Mouse (Mus musculus) olfactory bulb, adult 2 months (tissue): ENCODE measurements around the gene Ppm1n. TPM values are rescaled to one million over a fixed set of nuclear protein-coding genes. Genes with fewer than 3 reads are reported as not detected.
A peak's percentile ranks its signal among the peaks of the same experiment; 100 is the strongest.

Experiments
- H3K27ac ChIP-seq: fragments of 200-500 bp; 2 replicates; pipeline ENCODE4 v1.5.1; 2012; ENCODE audit warnings: low read depth, low read length; ENCODE audit not compliant: insufficient read depth
- H3K4me1 ChIP-seq: fragments of 200-500 bp; 2 replicates; pipeline ENCODE4 v1.6.1; 2012; ENCODE audit warnings: low read length; ENCODE audit not compliant: control insufficient read depth, insufficient read depth
- H3K4me3 ChIP-seq: fragments of 200-500 bp; 2 replicates; pipeline ENCODE4 v1.5.1; 2012; ENCODE audit warnings: mild to moderate bottlenecking, low read depth, low read length, moderate library complexity; ENCODE audit not compliant: insufficient read depth
- CTCF ChIP-seq: fragments of 200-500 bp; IDR thresholded peaks from 2 replicates; pipeline ENCODE4 v1.5.1; 2012; ENCODE audit warnings: low read depth, mild to moderate bottlenecking, low read length, moderate library complexity; ENCODE audit not compliant: insufficient read depth
- POLR2A ChIP-seq: fragments of 200-500 bp; IDR thresholded peaks from 2 replicates; pipeline ENCODE4 v1.6.1; 2012; ENCODE audit warnings: mild to moderate bottlenecking, low read depth, low read length, moderate library complexity; ENCODE audit not compliant: insufficient read depth
- WGBS: fragments of 180-500 bp; shearing (Covaris S2); methylation state at CpG from one replicate; pipeline ENCODE4 v1.1.7; 2018; 5-methylcytosine and 5-hydroxymethylcytosine counted together
- polyA plus RNA-seq: library from polyadenylated mRNA; stranded (reverse); fragments of >200 nt; gene quantifications from 2 replicates; pipeline ENCODE4 v1.2.4, GENCODE M21; 2012; ENCODE audit warnings: low replicate concordance; ENCODE audit not compliant: missing spikeins, insufficient read depth, insufficient read length

Gene Ppm1n
- polyA plus RNA-seq, 1 experiment = not detected

GRCm38 (mm10) chr7:19303770-19304169, 23.9 kb upstream of the Ppm1n start:
- 4% methylated on average over 16 of the region's 16 CpGs for WGBS
- H3K4me1 ChIP-seq = peaks cover 36% of the 10 kb centered on the region
- no peak overlapping the region for H3K27ac ChIP-seq
- no peak for TF ChIP-seq POLR2A
- TF ChIP-seq CTCF = peak; percentile 92
- no peak overlapping the region for H3K4me3 ChIP-seq

- WGBS = 85% methylated on average over 12 of the region's 12 CpGs
- TF ChIP-seq CTCF (no peak), POLR2A (no peak)
- no peak overlapping the region for H3K4me3 ChIP-seq
- no peak overlapping the region for H3K27ac ChIP-seq
- H3K4me1 ChIP-seq = peaks cover 36% of the 10 kb centered on the region
Observed at GRCm38 (mm10) chr7:19303046-19303305, 23.1 kb upstream of the Ppm1n start.

DNA sequence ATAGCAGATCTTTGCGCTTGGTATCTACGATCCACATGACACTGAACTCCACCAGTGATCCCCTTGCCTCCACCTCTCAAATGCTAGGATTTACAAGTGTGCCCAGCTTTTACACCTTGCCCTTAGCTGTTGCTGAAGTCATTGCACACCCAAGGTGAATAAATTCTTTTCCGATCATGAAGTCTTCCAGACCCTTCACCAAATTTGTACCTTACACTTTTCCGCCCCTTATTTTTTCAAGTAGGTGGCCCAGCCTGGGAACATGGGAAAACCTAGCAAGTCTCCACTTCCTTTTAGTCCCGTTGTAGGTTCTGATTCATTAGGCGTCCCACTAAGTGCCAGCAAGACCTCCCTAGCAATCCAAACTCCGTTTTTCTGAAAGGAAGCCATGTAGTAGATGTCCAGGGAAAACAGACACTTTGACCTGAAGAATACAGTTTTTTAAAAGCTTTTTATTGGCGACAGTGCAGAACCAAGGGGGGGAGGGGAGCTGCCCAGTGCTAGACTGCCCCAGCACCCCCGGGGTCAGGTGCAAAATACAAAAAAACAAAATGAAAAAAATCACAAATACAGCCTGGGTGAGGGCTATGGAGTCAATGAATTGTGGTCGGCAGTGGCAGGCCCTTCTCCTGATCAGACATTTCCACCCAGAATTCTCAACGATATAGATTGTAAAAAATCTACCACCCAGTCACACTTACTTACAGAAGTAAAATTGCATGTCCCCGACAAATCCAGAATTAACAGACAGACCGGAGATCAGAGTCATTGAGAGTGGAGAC, 22.6 kb upstream of the Ppm1n start:
- WGBS = 57% methylated on average over 13 of the region's 13 CpGs

DNA sequence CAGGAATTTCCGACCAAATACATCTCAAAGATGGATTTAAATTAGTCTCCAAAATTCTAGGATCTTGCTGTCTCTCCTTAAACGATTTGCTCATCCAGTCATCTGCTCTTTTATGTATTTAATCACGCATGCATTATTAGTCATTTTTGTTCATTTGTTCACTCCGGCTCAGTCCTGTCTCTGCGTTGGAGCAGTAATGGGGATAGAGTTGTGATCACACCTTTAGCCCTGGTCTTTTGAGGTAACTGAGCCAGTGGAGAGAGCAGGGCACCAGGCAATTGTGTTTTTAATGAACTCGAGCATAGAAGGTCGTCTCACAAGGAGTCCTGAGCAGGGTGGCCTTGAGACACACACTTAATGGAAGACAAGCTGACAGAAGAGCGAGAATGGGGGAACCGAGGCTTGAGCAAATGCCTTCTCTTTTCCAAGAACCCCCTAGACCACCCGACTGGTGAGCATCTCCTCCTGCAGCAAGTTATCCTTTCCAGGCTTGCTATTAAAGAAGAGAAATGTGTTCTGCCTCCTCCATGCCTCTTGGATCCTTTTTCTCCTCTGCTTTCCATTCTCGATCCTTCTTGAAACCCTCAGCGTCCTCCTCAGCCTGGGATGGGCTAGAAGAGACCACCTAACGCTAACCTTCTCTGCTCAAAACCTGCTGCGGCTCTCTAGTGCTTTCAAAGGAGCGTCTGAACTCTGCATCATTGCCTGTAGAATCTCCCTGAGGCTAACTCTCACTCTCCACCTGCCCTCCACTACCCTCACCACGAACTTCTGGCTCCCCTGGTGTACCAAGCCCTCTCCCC, 21.8 kb upstream of the Ppm1n start:
- WGBS = 7% methylated on average over 16 of the region's 16 CpGs
- Histone ChIP-seq H3K27ac (no peak overlapping the region), H3K4me1 (peaks cover 25% of the 10 kb centered on the region), H3K4me3 (peak overlapping the region; percentile 9)
- TF ChIP-seq POLR2A (no peak), CTCF (no peak)

More for the DNA sequence above, 22.6 kb upstream of the Ppm1n start:
- H3K4me3 ChIP-seq = peak overlapping the region; percentile 9; the same call in 1 of the 2 replicates
- H3K4me1 ChIP-seq = peaks cover 33% of the 10 kb centered on the region
- no peak overlapping the region for H3K27ac ChIP-seq
- no peak for TF ChIP-seq POLR2A
- no peak for TF ChIP-seq CTCF

DNA sequence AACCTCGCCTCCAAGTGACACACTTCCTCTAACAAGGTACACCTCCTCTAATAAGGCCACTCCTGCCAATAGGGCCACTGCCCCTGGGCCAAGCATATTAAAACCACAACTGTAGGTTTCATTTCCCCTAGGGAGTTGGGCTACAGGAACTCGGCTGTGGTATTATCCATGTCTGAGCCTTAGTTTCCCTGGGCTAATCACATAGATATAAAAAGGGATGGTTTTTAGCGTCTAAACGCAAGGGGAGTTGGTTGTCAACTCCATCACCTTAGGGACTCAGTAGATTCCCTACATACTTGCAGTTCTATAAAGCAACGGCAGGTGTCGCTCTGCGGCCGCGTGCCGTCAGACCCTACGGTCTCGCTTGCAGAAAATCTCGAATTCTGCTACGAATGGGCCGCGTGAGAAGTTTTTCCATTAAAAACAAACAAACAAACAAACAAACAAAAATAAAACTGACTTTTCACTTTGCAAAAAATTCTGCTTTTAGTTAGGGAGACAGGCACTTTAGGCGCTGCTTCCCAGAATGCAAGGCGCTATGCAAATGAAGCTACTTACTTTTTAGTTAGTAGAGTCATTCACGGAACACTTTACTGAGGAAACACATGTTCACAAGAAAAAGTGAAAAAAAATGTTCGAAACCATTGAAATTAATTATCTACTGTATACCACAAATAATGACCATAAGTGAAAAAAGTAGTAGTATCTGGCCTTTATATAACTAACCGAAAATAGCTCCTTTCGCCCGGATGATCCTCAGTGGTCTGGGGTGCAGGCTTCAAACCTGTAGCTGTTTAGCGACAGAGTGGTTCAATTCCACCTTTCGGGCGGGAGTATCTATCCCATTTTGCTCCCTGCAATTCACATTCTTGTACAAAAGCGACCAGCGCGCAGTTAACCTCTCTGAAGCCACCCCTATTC, 20.9 kb upstream of the Ppm1n start:
- Histone ChIP-seq H3K27ac (no peak overlapping the region), H3K4me3 (peak overlapping the region; percentile 44), H3K4me1 (peaks cover 25% of the 10 kb centered on the region)
- under 1% methylated on average over 29 of the region's 29 CpGs for WGBS
- TF ChIP-seq CTCF (peak; percentile 99), POLR2A (no peak)

DNA sequence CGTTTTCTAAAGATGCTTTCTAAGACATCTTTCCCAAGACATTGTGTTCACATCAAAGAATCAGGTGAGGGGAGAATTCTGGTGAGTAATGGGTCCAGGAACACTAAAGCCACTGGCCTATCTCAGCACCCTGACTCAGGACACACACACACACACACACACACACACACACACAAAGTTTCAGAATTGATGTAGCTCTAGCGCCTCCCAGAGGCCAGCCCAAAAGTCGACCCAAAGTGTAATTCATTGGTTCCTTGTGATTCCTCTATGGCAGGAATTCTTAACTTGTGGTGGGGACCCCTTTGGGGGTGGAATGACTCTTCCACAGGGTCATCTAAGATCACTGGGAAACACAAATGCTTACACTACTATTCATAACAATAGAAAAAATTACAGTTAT, 19.3 kb upstream of the Ppm1n start:
- no peak overlapping the region for H3K27ac ChIP-seq
- peaks cover 16% of the 10 kb centered on the region for H3K4me1 ChIP-seq
- 20% methylated on average over 3 of the region's 3 CpGs for WGBS
- TF ChIP-seq CTCF = no peak
- no peak for TF ChIP-seq POLR2A
- no peak overlapping the region for H3K4me3 ChIP-seq

DNA sequence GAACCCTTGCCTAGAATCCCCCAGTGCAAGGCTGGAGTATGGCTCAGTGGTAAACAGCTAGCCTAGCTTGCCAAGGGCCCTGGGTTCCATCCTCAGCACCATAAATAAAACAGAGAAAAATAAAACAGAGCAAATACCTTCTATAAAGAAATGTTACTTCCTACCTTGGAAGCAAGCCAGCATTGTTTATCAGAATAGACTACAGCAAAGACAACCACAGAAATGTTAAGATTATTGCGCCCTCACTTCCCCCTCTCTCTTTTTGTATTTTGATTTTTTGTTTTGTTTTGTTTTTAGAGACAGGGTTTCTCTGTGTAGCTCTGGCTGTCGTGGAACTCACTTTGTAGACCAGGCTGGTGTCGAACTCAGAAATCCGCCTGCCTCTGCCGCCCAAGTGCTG, 17.9 kb upstream of the Ppm1n start:
- 86% methylated on average over 5 of the region's 5 CpGs for WGBS
- Histone ChIP-seq H3K27ac (no peak overlapping the region), H3K4me3 (no peak overlapping the region), H3K4me1 (peaks cover 9% of the 10 kb centered on the region)
- TF ChIP-seq CTCF = no peak
- no peak for TF ChIP-seq POLR2A

GRCm38 (mm10) chr7:19297034-19297433, 17.2 kb upstream of the Ppm1n start:
- 89% methylated on average over 6 of the region's 6 CpGs for WGBS
- TF ChIP-seq CTCF = no peak
- no peak for TF ChIP-seq POLR2A
- H3K4me3 ChIP-seq = no peak overlapping the region

More at GRCm38 (mm10) chr7:19297034-19297433, 17.2 kb upstream of the Ppm1n start:
- Histone ChIP-seq H3K4me1 (peaks cover 8% of the 10 kb centered on the region), H3K27ac (no peak overlapping the region)
